Mouse (Mus musculus) E14TG2a.4 (cell line): ENCODE data around the gene Fbxo2.

ENCODE experiments used
- H3K27me3 ChIP-seq: 2 replicates; pipeline ENCODE4 v1.6.1; 2014; ENCODE audit warnings: low read length, control low read depth; ENCODE audit not compliant: insufficient read depth
- H3K36me3 ChIP-seq: 2 replicates; pipeline ENCODE4 v1.6.1; 2014; ENCODE audit warnings: low read length, control low read depth; ENCODE audit not compliant: insufficient read depth
- H3K4me1 ChIP-seq: replicated peaks from 2 replicates; pipeline ENCODE4 v1.6.1; 2014; ENCODE audit warnings: low read depth, low read length, control low read depth
- H3K4me3 ChIP-seq: replicated peaks from 2 replicates; pipeline ENCODE4 v1.5.1; 2014; ENCODE audit warnings: mild to moderate bottlenecking, low read length
- H3K9me3 ChIP-seq: 2 replicates; pipeline ENCODE4 v1.6.1; 2014; ENCODE audit warnings: low read length, control low read depth
- CTCF ChIP-seq: conservative IDR thresholded peaks from 2 replicates; pipeline ENCODE4 v1.5.1; 2014; ENCODE audit warnings: low read length
- NANOG ChIP-seq: IDR thresholded peaks from 2 replicates; pipeline ENCODE4 v1.6.1; 2014; ENCODE audit warnings: borderline replicate concordance, low read length, mixed read lengths
- POU5F1 ChIP-seq: IDR thresholded peaks from 2 replicates; pipeline ENCODE4 v1.6.1; 2014; ENCODE audit warnings: low read length, borderline replicate concordance

Fbxo2 gene

GRCm38 (mm10) chr4:148194400-148194799 is 34.0 kb downstream of the Fbxo2 start:
- H3K4me1 ChIP-seq, result peaks cover 29% of the 10 kb centered on the region
- no peak overlapping the region for H3K4me3 ChIP-seq
- H3K9me3 ChIP-seq, result peaks cover 16% of the 10 kb centered on the region
- peaks cover 6% of the 10 kb centered on the region; the same call in 1 of the 2 replicates for H3K27me3 ChIP-seq
- H3K36me3 ChIP-seq, result no peaks in the 10 kb centered on the region
- TF ChIP-seq POU5F1 (no peak), CTCF (no peak), NANOG (no peak)

- TF ChIP-seq CTCF (no peak), POU5F1 (no peak), NANOG (no peak)
- H3K4me3 ChIP-seq, result no peak overlapping the region
- H3K4me1 ChIP-seq, result peaks cover 18% of the 10 kb centered on the region
- peaks cover 16% of the 10 kb centered on the region for H3K9me3 ChIP-seq
- H3K27me3 ChIP-seq, result peaks cover 6% of the 10 kb centered on the region; the same call in 1 of the 2 replicates
- no peaks in the 10 kb centered on the region for H3K36me3 ChIP-seq
Observed at GRCm38 (mm10) chr4:148198721-148199120, 38.3 kb downstream of the Fbxo2 start.

GRCm38 (mm10) chr4:148203557-148203956 is 43.1 kb downstream of the Fbxo2 start:
- no peaks in the 10 kb centered on the region for H3K36me3 ChIP-seq
- no peak overlapping the region for H3K4me3 ChIP-seq
- no peak for TF ChIP-seq CTCF
- H3K9me3 ChIP-seq, result no peaks in the 10 kb centered on the region
- peaks cover 16% of the 10 kb centered on the region for H3K4me1 ChIP-seq
- H3K27me3 ChIP-seq, result peaks cover 5% of the 10 kb centered on the region; the same call in 1 of the 2 replicates

GRCm38 (mm10) chr4:148204061-148204872 is 43.8 kb downstream of the Fbxo2 start:
- H3K36me3 ChIP-seq, result no peaks in the 10 kb centered on the region
- H3K4me1 ChIP-seq, result peaks cover 17% of the 10 kb centered on the region
- TF ChIP-seq POU5F1, result no peak
- TF ChIP-seq NANOG, result no peak
- TF ChIP-seq CTCF, result no peak

GRCm38 (mm10) chr4:148204873-148205232 is 44.4 kb downstream of the Fbxo2 start:
- no peaks in the 10 kb centered on the region for H3K9me3 ChIP-seq
- no peak overlapping the region for H3K4me3 ChIP-seq
- TF ChIP-seq CTCF, result no peak
- TF ChIP-seq POU5F1, result no peak
- no peak for TF ChIP-seq NANOG
- peaks cover 5% of the 10 kb centered on the region; the same call in 1 of the 2 replicates for H3K27me3 ChIP-seq
- no peaks in the 10 kb centered on the region for H3K36me3 ChIP-seq
- peaks cover 17% of the 10 kb centered on the region for H3K4me1 ChIP-seq

More at GRCm38 (mm10) chr4:148204061-148204872, 43.8 kb downstream of the Fbxo2 start:
- H3K9me3 ChIP-seq, result no peaks in the 10 kb centered on the region
- H3K27me3 ChIP-seq, result peaks cover 2% of the 10 kb centered on the region; the same call in 1 of the 2 replicates
- H3K4me3 ChIP-seq, result no peak overlapping the region

GRCm38 (mm10) chr4:148214460-148215136 is 54.2 kb downstream of the Fbxo2 start:
- Histone ChIP-seq H3K27me3 (peaks cover 35% of the 10 kb centered on the region), H3K4me3 (no peak overlapping the region), H3K36me3 (no peaks in the 10 kb centered on the region), H3K9me3 (no peaks in the 10 kb centered on the region), H3K4me1 (peaks cover 27% of the 10 kb centered on the region)
- TF ChIP-seq CTCF (no peak), POU5F1 (no peak), NANOG (no peak)

- Histone ChIP-seq H3K9me3 (no peaks in the 10 kb centered on the region), H3K27me3 (peaks cover 30% of the 10 kb centered on the region), H3K4me3 (no peak overlapping the region), H3K4me1 (peaks cover 27% of the 10 kb centered on the region), H3K36me3 (no peaks in the 10 kb centered on the region)
- TF ChIP-seq NANOG, result no peak
- TF ChIP-seq CTCF, result no peak
- no peak for TF ChIP-seq POU5F1
Observed at GRCm38 (mm10) chr4:148215264-148215900, 55.0 kb downstream of the Fbxo2 start.
